Mouse (Mus musculus) embryonic facial prominence, embryonic 11.5 days (tissue): Measurements from ENCODE around the gene Vwce. TPM values are rescaled to one million over a fixed set of nuclear protein-coding genes. Genes with fewer than 3 reads are reported as not detected.

ENCODE experiments used
- ATAC-seq: fragments of 200-750 bp; cut with Nextera tagmentation; replicated peaks from 2 replicates; pipeline ENCODE4 v1.8.0; 2017; ENCODE audit warnings: low read depth; ENCODE audit not compliant: insufficient number of reproducible peaks, low FRiP score, low TSS enrichment
- DNase-seq: peaks from one replicate; pipeline ENCODE4 v3.0.0-alpha.2; 2015; ENCODE audit warnings: low spot score
- H3K27ac ChIP-seq: fragments of 300-500 bp; sonication (generic); replicated peaks from 2 replicates; pipeline ENCODE4 v1.5.1; 2014; ENCODE audit warnings: mild to moderate bottlenecking, low read depth, low read length, control low read depth
- H3K27me3 ChIP-seq: fragments of 300-500 bp; sonication (generic); 2 replicates; pipeline ENCODE4 v1.6.1; 2014; ENCODE audit warnings: mild to moderate bottlenecking, low read length, moderate library complexity, mixed read lengths; ENCODE audit not compliant: control insufficient read depth, insufficient read depth
- H3K36me3 ChIP-seq: fragments of 300-500 bp; sonication (generic); replicated peaks from 2 replicates; pipeline ENCODE4 v1.6.1; 2014; ENCODE audit warnings: low read depth, mild to moderate bottlenecking, low read length, moderate library complexity, mixed read lengths; ENCODE audit not compliant: control insufficient read depth, insufficient read depth
- H3K4me1 ChIP-seq: fragments of 300-500 bp; sonication (generic); 2 replicates; pipeline ENCODE4 v1.6.1; 2014; ENCODE audit warnings: low read length, mixed read lengths; ENCODE audit not compliant: control insufficient read depth, insufficient read depth
- H3K4me2 ChIP-seq: fragments of 300-500 bp; sonication (generic); 2 replicates; pipeline ENCODE4 v1.6.1; 2014; ENCODE audit warnings: low read depth, mild to moderate bottlenecking, control low read depth, low read length, moderate library complexity
- H3K4me3 ChIP-seq: fragments of 300-500 bp; sonication (generic); 2 replicates; pipeline ENCODE4 v1.5.1; 2014; ENCODE audit warnings: low read depth, low read length, control low read depth
- H3K9ac ChIP-seq: fragments of 300-500 bp; sonication (generic); replicated peaks from 2 replicates; pipeline ENCODE4 v1.6.1; 2014; ENCODE audit warnings: mild to moderate bottlenecking, control low read depth, low read length
- H3K9me3 ChIP-seq: fragments of 300-500 bp; sonication (generic); replicated peaks from 2 replicates; pipeline ENCODE4 v1.6.1; 2016; ENCODE audit warnings: mild to moderate bottlenecking, low read length, inconsistent platforms, mixed read lengths; ENCODE audit not compliant: control insufficient read depth
- WGBS: fragments of 180-500 bp; shearing (Covaris S2); extraction: QIAGEN DNeasy Blood & Tissue Kit; methylation state at CpG from one replicate; pipeline ENCODE4 v1.1.7; 2014; 5-methylcytosine and 5-hydroxymethylcytosine counted together
- polyA plus RNA-seq: library from polyadenylated mRNA; unstranded; fragments of >200 nt; fragmentation: Nextera tagmentation; extraction: Ambion mirVana; gene quantifications from 2 replicates; pipeline ENCODE4 v1.2.1, GENCODE M21; 2014

Vwce gene
- polyA plus RNA-seq, 1 experiment from 2014 or later = 0.73 TPM

DNA sequence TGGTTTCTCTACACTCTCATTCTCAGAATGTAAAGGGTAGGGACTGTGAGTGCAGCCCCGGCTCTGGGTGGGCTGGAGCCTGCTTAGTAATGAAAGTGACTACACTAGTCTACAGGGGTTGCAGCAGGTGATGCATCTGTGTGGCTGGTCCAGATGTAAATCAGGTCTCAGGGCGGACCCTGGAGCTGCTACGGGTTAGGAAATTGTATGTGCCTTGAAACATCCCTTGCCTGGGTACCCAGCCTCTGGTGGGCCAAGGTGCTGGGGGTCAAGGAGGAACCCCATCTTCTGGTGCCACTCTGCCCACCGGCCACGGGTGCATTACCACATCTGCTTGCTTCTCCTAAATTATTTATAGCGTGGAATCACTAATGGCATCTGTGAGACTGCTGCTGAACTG is 80.2 kb downstream of the Vwce start:
- H3K27me3 ChIP-seq = no peaks in the 10 kb centered on the region
- no peak overlapping the region for H3K27ac ChIP-seq
- no peak overlapping the region for H3K9ac ChIP-seq
- no peak overlapping the region for H3K4me2 ChIP-seq
- WGBS = 79% methylated on average over 6 of the region's 6 CpGs
- no peaks in the 10 kb centered on the region for H3K4me1 ChIP-seq
- ATAC-seq (no peak), DNase-seq (no peak)
- peaks cover 4% of the 10 kb centered on the region for H3K36me3 ChIP-seq
- H3K9me3 ChIP-seq = no peaks in the 10 kb centered on the region
- H3K4me3 ChIP-seq = no peak overlapping the region

DNA sequence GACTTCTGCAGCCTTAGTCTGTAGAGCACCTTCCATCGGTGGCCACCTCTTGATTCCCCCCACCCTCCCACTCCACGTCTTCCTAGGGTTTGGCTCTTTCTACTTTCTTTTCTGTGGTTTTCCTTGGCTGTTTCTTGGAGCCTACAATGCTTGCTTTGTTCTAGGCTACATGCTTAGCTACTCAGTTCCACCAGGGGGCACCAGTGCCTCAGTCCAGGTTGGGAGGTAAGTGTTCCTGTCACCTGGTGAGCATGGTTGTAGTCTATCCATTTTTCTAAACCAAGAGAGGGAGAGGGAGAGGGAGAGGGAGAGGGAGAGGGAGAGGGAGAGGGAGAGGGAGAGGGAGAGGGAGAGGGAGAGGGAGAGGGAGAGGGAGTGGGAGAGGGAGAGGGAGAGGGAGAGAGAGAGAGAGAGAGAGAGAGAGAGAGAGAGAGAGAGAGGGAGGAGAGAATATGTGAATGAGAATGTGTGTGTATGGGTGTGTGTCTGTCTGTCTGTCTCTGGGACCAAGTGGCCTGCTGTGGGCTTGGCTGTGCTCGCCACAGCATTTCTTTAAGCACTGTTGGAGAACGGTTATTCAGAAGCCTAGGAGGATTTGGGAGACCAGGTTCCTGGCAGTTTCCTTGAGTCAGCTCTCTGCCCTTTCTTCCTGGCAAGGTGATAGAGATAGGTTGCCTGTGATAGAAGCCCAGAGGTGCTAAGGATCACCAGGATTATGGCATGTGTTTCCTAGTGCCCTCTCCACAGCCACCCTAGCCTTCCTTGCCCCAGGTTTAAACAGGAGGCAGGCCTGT is 80.9 kb downstream of the Vwce start:
- DNase-seq = peak; percentile 84
- H3K36me3 ChIP-seq = peaks cover 4% of the 10 kb centered on the region
- no peaks in the 10 kb centered on the region for H3K9me3 ChIP-seq
- H3K4me3 ChIP-seq = no peak overlapping the region
- WGBS = 37% methylated on average over 4 of the region's 4 CpGs
- no peak for ATAC-seq
- H3K27me3 ChIP-seq = no peaks in the 10 kb centered on the region
- H3K4me2 ChIP-seq = no peak overlapping the region
- no peak overlapping the region for H3K9ac ChIP-seq
- H3K27ac ChIP-seq = no peak overlapping the region
- no peaks in the 10 kb centered on the region; the same call in 1 of the 2 replicates for H3K4me1 ChIP-seq

DNA sequence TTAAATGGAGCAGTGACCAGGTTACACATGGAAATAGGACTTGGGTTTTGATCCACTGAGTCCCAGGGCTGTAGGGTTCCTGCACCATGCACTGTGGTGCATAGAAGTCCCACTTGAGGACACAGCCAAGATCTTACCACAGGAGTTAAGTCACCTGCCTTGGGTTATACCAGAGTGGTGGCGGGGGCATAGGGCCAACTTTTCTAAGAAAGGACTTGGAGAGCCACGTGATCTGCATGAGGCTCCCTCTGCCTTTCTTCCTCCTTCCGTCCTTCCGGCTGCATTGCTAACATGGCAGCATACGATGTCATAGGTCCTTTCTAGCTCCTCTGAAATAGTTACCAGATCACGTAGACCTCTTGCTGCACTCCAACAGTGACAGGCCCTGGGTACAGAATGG is 81.5 kb downstream of the Vwce start:
- WGBS = 85% methylated on average over 6 of the region's 6 CpGs

More for the DNA sequence above, 81.5 kb downstream of the Vwce start:
- no peak overlapping the region for H3K4me2 ChIP-seq
- no peaks in the 10 kb centered on the region for H3K27me3 ChIP-seq
- DNase-seq (no peak), ATAC-seq (no peak)
- no peak overlapping the region for H3K4me3 ChIP-seq
- peaks cover 4% of the 10 kb centered on the region for H3K36me3 ChIP-seq
- no peaks in the 10 kb centered on the region for H3K9me3 ChIP-seq
- H3K4me1 ChIP-seq = no peaks in the 10 kb centered on the region; the same call in 1 of the 2 replicates
- H3K27ac ChIP-seq = no peak overlapping the region
- H3K9ac ChIP-seq = no peak overlapping the region

Other genes starting within 250 kb of the Vwce start
- 2.2 and 2.7 TPM in 2 replicates for gene Syt7, start 245.1 kb upstream of the Vwce start, polyA plus RNA-seq
- 0.13 and 0.20 TPM in 2 replicates for gene Lrrc10b, start 176.7 kb upstream of the Vwce start, polyA plus RNA-seq
- gene Ppp1r32, start 151.3 kb upstream of the Vwce start, polyA plus RNA-seq = 0.32 TPM in 1 of 2 replicates, not detected in the other
- 61.7 and 64.6 TPM in 2 replicates for gene Cpsf7, start 108.9 kb upstream of the Vwce start, polyA plus RNA-seq
- gene Sdhaf2, start 108.1 kb upstream of the Vwce start, polyA plus RNA-seq = 60.4 and 66.2 TPM in 2 replicates
- 65.2 and 69.0 TPM in 2 replicates for gene Tmem216, start 78.0 kb upstream of the Vwce start, polyA plus RNA-seq
- 13.7 and 13.8 TPM in 2 replicates for gene Cyb561a3, start 57.0 kb upstream of the Vwce start, polyA plus RNA-seq
- gene Tmem138, start 56.9 kb upstream of the Vwce start, polyA plus RNA-seq = 48.8 and 49.3 TPM in 2 replicates
- gene Ddb1, start 28.9 kb upstream of the Vwce start, polyA plus RNA-seq = 400 and 408 TPM in 2 replicates
- 20.0 and 23.3 TPM in 2 replicates for gene Tkfc, start 28.6 kb upstream of the Vwce start, polyA plus RNA-seq
- gene Pga5, start 43.9 kb downstream of the Vwce start, polyA plus RNA-seq = not detected in 2 replicates
- gene Vps37c, start 54.5 kb downstream of the Vwce start, polyA plus RNA-seq = 26.2 and 31.8 TPM in 2 replicates
- 0.15 TPM in 1 of 2 replicates, not detected in the other for gene Cd5, start 104.8 kb downstream of the Vwce start, polyA plus RNA-seq
- not detected in 2 replicates for gene Cd6, start 195.8 kb downstream of the Vwce start, polyA plus RNA-seq
- 0.24 and 0.67 TPM in 2 replicates for gene Slc15a3, start 205.5 kb downstream of the Vwce start, polyA plus RNA-seq
- gene Tmem132a, start 235.7 kb downstream of the Vwce start, polyA plus RNA-seq = 51.5 and 60.8 TPM in 2 replicates
- gene Tmem109, start 247.8 kb downstream of the Vwce start, polyA plus RNA-seq = 64.9 and 67.5 TPM in 2 replicates